Mouse (Mus musculus) lung, postnatal 14 days (tissue): ENCODE data around the gene Phox2a.

ENCODE experiments used
- DNase-seq: peaks from one replicate; pipeline ENCODE4 v3.0.0; 2021

The Phox2a gene

DNA sequence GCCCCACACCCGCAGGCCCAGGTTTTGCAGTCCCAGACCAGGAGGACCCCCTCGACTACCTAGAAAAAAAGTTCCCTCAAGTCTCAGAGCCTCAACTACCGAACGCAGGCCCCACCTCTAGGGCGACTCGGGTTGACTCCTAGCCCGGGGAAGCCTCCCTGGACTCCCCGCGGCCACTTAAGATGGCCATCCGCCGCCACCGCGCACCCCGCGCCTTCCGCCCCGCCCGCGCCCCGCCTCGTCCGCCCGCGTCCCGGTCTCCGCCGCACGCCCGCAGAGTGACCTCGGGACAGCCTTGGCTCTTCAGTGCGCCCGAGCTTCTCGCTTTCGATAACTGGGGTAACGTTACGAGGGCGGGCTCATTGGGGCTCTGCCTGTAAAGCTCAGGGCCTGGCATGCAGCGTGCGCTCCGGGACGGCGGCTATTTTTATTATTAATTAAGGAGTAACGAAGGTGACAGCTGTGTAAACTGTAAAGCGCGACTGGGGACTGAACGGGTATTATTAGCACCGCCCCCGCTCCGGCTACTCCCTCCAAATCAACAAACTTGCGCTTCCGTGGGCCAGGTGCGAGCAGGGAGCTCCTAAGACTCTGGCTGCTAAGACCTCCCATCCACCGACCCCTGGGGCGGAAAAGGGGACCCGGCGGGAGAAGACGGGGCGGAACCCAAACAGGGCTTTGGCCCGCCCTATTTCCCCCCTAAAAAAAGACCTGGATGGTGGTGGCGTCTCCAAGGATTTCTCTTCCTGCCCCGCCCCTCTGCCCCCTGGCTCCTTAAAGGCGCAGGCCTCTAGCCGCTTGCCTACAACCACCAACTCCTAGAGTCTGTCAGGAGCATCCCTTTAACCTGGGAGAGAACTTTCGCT is 19.7 kb downstream of the Phox2a start, which contains the start of gene Inppl1:
Gene Inppl1 (minus strand): TSS at position 624 of the 866 bp plus-strand sequence.
- DNase-seq: peak; percentile 92

DNA sequence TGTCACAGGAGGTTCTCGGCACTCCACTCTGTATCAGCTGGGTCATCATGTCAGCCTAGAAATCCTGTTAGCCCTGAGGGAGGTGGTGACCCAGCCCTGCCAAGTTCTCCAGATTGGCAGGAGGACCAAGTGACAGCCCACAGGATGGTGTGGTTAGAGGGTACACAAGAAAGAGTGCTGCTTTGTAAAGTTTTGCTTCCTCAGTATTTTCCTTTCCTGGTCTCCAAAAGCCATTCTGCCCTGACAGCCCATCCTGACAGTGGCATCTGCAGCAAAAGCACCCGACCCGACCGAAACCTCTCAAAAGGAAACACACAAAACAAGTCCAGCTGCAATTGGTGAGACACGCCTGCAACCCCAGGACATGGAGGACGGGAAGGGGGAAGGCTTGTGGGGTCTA is 26.1 kb downstream of the Phox2a start:
- DNase-seq: no peak

DNA sequence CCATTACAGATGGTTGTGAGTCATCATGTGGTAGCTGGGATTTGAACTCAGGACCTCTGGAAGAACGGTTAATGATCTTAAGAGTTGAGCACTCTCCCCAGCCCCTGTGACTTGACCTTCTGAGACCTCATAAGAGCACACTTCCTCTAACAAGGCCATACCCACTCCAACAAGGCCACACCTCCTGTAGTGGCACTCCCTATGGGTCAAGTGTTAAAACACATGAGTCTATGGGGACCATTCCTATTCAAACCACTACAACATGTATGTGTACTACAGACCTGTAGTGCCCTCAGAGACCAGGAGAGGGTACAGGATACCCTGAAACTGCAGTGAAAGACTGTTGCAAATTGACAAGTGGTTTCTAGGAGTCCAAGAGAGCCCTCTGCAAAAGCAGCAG is 29.8 kb downstream of the Phox2a start:
- no peak for DNase-seq

DNA sequence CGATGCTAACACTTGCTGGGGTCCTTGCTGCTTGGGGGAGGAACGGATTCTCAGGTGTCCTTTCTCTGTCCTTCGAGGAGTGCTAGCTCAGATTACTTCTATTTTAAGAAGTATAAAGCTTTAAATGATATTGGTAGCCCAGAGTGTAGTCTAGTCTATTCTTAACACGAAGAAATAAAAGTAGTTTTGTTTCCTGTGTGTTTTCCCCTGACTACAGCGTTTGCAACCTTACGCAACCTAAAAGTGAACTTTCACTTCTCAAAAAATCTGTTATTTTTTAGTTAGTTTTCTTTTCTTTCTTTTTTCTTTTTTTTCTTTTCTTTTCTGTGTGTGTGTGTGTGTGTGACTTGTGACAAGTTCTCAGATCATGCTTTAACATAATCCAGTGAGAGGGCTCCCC is 33.6 kb downstream of the Phox2a start:
- DNase-seq: no peak

DNA sequence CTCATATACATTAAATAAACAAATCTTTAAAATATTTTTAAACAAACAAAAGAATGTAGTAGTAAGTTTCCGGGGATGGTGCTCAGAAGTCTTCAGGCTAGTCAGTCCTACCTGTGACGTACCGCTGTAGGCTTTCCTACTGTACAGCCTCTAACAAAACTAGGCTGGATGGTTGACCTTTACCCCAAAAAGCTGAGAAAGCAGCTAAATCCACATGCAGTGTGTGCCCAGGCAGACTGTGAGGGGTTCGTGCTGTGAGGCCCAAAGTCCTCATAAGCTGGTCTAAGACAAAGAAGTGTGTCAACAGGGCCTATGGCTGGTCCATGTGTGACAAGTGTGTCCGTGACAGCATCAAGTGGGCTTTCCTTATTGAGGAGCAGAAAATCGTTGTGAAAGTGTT is 34.7 kb downstream of the Phox2a start:
- no peak for DNase-seq

DNA sequence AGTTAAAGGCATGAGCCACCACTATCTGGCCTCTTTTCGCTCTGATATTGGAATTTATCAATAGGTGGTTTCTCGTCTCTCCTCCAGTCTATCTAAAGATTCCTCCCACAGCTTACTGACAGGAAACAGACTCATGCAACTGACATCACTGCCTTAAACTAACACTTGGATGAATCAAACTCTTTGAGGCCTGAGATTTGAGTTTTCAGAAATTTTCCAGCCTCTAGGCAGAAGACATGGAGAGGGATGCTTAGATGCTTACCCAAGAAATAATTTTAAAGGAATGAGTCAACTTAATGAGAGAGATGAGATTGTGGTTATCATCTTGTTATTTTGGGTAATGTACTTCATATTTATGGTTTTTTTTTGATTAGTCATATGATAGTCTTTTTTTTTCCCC is 35.7 kb downstream of the Phox2a start:
- DNase-seq: no peak

DNA sequence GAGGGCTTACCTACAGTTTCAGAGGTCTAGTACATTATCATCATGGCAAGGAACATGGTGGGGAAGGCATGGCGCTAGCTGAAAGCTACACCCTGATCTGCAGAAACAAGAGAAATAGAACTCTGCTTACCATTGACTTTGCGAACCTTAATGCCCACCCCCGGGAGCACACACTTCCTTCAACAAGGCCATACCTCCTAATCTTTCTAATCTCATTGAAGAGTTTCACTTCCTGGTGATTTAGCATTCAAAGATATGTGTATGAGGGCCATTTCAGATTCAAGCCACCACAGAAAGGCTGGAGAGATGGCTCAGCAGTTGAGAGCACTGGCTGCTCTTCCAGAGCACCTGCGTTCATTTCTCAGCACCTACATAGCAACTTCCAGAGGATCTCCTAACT is 39.0 kb downstream of the Phox2a start, which contains the start of gene Folr2:
Gene Folr2 (minus strand): TSS at position 101 of the 400 bp plus-strand sequence.
- DNase-seq: no peak

DNA sequence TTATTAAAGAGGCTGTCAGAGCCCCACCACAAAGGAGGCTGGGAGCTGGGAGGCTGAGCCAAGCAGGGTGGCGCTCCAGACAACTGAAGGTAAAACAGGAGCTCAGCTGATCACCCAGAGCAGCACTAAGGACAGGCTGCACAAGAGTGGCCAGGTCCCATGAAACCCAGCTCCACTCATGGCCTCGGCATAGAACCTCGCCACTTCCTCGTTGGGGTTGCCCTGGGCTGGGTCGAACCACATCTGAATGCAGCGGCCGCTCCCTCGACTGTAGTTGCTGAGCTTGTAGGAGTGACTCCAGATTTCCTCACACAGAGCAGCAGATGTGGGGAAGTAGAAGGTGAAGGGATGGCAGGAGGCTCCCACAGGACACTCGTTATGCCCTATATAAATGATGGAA is 40.2 kb downstream of the Phox2a start:
- no peak for DNase-seq

DNA sequence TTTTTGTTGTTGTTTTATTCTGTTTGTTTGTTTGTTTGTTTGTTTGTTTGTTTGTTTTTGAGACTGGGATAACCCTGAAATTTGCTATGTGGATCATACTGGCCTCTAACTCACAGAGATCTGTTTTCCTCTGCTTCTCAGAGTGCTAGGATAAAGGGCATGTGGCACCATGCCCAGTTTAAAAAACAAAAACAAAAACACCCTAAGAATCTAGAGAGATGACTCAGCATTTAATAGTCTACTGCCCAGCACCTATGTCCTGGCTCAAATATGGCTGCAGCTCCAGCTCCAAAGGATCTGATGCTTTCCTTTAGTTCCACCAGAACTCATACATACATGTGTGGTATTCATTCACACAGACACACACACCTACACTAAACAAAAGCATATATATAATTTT is 42.9 kb downstream of the Phox2a start:
- no peak for DNase-seq

DNA sequence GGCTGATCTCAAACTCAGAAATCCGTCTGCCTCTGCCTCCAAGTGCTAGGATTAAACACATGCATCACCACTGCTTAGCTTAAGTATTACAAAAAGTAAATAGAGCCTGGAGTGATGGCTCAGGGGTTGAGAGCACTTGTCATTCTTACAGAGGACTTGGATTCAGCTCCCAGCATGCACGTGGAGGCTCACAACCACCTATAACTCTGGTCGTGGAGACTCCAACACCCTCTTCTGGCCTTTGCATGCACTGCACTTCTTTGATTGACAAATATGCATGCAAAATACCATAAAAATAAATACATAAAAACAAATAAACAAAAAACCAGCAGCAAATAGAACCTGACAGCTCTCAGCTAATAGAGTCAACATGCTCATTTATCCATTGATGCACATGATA is 44.2 kb downstream of the Phox2a start:
- no peak for DNase-seq

DNA sequence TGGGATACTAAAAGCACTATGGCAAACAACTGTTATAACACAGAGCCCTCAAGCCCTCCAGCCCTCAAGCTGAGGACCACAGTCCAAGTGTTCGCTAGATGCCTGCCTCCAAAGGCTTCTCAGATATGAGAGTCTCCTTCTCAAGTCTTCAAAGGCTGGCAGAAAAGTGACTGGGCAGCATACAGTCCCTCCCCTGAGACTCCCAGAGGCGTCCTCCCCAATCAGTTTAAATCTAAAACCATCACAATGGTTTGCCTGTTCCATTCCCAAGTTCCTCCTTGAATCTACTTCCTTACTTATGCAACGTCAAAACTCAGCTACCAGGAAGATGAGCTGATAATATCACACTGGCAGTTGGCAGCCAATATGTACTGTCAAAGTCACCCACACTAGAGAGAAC is 45.3 kb downstream of the Phox2a start, which contains the start of gene Anapc15:
Gene Anapc15 (plus strand): TSS at position 301 of the 400 bp plus-strand sequence.
- DNase-seq: no peak

DNA sequence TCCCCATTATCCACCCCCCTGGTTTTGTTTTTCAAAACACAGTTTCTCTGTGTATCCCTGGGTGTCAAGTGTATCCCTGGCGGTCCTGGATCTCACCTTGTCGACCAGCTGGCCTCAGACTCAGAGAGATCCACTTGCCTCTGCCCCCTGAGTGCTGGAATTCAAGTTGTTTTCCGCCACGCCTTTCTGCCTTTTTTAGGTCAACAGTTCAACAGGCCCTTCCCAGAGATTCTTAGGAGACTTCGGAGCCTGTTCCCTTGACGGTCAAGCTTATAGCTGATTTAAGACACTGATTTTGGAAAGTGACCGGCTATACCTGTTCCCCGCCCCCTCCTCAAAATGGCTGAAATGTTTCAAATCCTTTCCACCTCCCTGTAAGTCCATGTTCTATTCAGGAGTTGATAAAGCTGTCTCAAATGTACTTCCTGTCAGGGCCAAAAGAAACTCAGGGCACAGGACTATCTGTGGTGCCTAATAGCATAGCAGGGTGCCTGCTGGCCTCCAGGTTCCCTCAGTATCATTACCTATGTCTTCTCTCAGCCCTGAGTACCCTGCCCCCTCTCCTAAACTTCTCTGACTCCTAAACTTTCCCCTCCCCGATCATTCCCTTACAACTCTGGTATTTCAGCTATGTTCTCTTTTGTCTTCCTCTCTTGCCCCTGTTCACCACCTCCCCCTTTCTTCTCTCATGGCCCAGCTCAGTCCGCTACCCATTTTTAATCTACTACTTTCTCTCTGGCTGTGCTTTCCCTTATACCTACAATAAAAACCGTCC is 48.6 kb downstream of the Phox2a start:
- no peak for DNase-seq

DNA sequence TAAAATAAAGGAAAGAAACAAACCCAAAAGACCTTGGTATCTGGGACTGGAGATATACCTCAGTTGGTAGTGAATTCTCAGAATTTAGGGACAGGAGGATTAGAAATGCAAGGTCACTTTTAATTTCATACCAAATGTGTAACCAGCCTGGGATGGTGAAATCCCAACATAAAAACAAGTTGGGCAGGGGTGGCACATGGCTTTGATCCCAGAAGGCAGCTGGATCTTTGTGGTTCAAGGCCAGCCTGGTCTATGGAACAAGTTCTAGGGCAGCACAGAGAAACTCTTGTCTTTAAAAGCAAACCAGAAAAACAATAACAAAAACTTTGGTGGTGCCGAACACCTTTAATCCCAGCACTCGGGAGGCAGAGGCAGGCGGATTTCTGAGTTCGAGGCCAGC is 49.4 kb downstream of the Phox2a start:
- no peak for DNase-seq

DNA sequence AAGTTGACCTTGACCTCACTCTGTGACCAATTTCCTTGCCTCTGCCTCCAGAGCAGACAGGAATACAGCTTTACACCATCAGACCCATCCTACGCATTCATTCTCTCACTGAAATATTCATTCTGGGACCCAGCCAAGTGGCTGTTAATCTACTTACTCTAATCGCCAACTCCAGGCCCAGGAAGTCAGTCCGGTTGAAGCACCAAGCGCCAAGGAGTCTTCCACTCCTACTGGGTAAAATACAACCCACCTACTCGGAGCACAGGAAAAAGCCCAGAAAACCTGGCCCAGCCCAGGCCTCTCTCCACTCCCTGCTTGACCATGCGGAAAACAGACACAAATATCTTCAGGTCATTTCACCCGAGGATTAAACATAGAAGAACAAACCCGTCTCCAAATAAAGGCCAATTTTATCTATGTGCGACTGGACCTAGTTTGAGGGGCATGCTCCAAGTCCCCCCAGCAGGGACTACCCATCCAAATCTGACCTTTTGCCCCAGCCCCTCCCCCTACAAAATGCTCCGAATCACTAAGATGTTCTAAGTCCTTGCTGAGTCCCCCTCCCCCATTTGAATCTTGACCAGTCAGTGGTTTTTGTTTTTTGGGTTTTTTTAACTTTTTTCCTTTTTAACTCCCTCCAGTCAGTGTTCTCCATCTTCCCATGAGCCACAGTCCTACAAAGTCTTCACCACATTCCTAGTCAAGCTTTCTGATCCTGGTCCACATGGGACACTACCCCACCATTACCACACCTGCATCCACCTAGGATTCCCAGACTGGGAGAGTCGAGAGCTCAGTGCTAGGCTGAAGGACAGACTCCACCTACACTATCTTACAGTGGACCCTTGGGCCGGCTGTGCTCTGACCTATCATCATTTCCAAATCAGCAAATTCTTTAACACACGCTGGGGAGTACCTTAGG is 50.4 kb downstream of the Phox2a start:
- DNase-seq: no peak

DNA sequence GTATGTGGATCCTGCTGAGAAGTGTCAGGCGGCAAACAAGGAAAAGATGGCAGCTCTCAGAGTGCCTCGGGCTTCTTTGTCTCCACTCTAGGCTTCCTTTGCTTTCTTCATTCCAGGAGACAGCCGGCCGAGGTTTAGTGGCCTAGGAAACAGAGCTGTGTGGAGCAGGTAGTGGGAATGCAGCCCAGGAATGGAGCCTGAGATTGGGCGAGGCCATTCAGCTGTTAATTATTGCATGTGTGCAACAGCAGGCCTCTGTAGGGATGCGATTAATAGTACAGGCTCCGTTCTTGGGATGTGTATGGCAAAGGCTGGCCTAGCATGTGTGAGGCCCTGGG is 51.0 kb downstream of the Phox2a start:
- no peak for DNase-seq

DNA sequence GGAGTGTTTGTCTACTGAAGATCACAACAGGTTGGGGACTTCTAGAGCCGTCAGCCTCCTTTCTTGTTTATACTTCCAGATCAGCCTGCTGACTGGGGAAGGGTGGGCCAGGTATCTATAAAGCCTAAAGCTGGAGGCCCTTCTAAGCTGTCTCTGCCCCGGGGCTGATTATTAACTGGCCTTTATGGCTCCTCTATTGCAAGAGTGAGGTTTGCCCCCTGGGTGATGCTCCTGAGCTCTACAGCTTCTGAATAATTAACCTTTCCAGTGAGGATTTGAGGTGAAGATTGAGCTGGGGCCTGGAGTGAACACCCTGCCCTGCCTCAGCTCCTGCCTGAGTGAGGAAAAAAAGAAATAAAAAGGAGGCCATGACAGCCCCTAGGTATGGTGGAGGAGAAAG is 52.5 kb downstream of the Phox2a start, which contains the start of gene Folr1:
Gene Folr1 (minus strand): TSS at position 160 of the 400 bp plus-strand sequence.
- no peak for DNase-seq

DNA sequence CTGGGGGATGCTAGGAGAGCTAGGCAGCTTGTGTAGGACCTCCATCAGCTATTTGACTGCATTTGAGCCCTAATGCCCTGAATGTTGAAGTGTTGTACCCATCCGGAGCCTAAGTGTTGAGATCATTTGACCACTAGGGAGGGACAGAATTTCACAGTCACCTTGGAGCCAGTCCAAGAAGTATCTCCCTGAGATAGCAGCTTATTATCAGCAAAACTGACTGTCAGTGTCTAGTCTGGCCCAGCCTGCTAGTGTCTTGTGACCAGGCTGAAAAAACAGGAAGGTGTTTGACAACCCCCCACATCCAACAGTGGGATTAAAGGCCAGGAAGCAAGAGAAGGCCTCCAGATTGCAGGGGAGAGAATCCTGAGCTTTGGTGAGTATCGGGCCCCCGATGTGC is 53.2 kb downstream of the Phox2a start:
- no peak for DNase-seq
